ENCODE assay signal across 11 mouse cellular contexts in genomic region chr13:13237456-13237855, GRCm38 (mm10). TPM values are rescaled to one million over a fixed set of nuclear protein-coding genes. Genes with fewer than 3 reads are reported as not detected.
DNase-seq lines count a peak whose midpoint lies in the region; ATAC-seq and TF ChIP-seq lines count a peak whose summit lies in the region.
"Not testable (repeated sequence)": the region's sequence is repeated elsewhere in the genome, so short reads cannot be mapped to it uniquely, and the experiment has no call there.
"Had no signal": no experiment of that assay in that cellular context is flagged by ENCODE, and none has a peak within 500 bp of the region (broad histone marks: within the 10 kb centered on the region; RNA-seq: fewer than 3 reads in every experiment).

No protein-coding gene starts in this region.

- not testable (repeated sequence) for TF ChIP-seq POLR2A in kidney, adult 2 months (IDR thresholded peaks at IDR 0.05; ENCODE audit: low read depth, low read length)

- peak; percentile 18 for DNase-seq in adrenal gland, adult 2 months
- DNase-seq in cerebellum, postnatal 25 days, result peak; percentile 22 to 66
- peak; percentile 62 for DNase-seq in gastrocnemius, postnatal 10 days
- DNase-seq in kidney, adult 2 months, result peak; percentile 66
- peak; percentile 9 to 13 for DNase-seq in left cerebral cortex, adult 8-10 months (ENCODE audit: low spot score in 2 of 2)
- peak; percentile 5 to 6 for DNase-seq in right cerebral cortex, postnatal 36 days (ENCODE audit: low spot score in 2 of 2)

- H3K4me1 ChIP-seq in kidney, adult 2 months (ENCODE audit: control insufficient read depth, insufficient read depth, low read length), result not testable (repeated sequence)

- 0 out of 2 replicates have a peak, but pooled peaks have one; percentile 38 for ATAC-seq in megakaryocyte, adult 5-6 weeks (ENCODE audit: poor library complexity, severe bottlenecking)

- TF ChIP-seq CTCF in kidney, adult 2 months (conservative IDR thresholded peaks at IDR 0.05; ENCODE audit: insufficient read depth, insufficient read length, low read depth, low read length), result 0 out of 2 replicates have a peak, but pooled peaks have one; percentile 5

- H3K27ac ChIP-seq in kidney, adult 2 months (ENCODE audit: insufficient read depth, low read depth, low read length), result not testable (repeated sequence)

- WGBS in kidney, adult 2 months, result 0% methylated on average over 1 of the region's 1 CpGs

- H3K36me3 ChIP-seq in kidney, adult 2 months (ENCODE audit: control insufficient read depth, insufficient read depth, low read length), result not testable (repeated sequence)

- H3K27me3 ChIP-seq in kidney, adult 2 months (replicated peaks; ENCODE audit: control insufficient read depth, insufficient read depth, low read length), result not testable (repeated sequence)

- H3K4me3 ChIP-seq in kidney, adult 2 months (ENCODE audit: insufficient read depth, low read depth, low read length), result not testable (repeated sequence)

RNA-seq across cellular contexts. Expression of gene Prl2c5, which starts 54.9 kb away (rescaled TPM):
- not detected for total RNA-seq in adrenal gland, adult 2 months (2021)
- polyA plus RNA-seq in adrenal gland, adult 2 months (2012; rRNA removed), result not detected in 2 replicates
- not detected for total RNA-seq in gastrocnemius, postnatal 10 days (2021)
- not detected in 2 replicates for polyA plus RNA-seq in kidney, adult 2 months (2012; rRNA removed)
- total RNA-seq in left cerebral cortex, adult 8-10 months (2022), result not detected
- not detected in 2 replicates for total RNA-seq in megakaryocyte, adult 5-6 weeks (2015)
- total RNA-seq in megakaryocyte, adult 5-6 weeks (2017), result not detected in 2 replicates
- total RNA-seq: heart, postnatal 25 days had no signal
- polyA plus RNA-seq: forebrain, embryonic 12.5 days; limb, embryonic 15.5 days; stomach, embryonic 14.5 days had no signal

Comparison
In these comparisons a context has a peak if more than half of its experiments do, and no peak if none do; other contexts are left out.
1. DNase-seq: peak in every context shown above with its lines; median percentile 66 in kidney, adult 2 months; 62 in gastrocnemius, postnatal 10 days; 44 in cerebellum, postnatal 25 days; 18 in adrenal gland, adult 2 months; 11 in left cerebral cortex, adult 8-10 months; 6 in right cerebral cortex, postnatal 36 days.